Mouse (Mus musculus): ENCODE results near the gene Esx1. TPM values are rescaled to one million over a fixed set of nuclear protein-coding genes. Genes with fewer than 3 reads are reported as not detected.

Gene Esx1
- total and polyA plus RNA-seq, 3 experiments: not detected

- TF ChIP-seq CTCF (IDR thresholded peaks at IDR 0.05; ENCODE audit: low read depth, low read length): no peak
- TF ChIP-seq POLR2AphosphoS5 (IDR thresholded peaks at IDR 0.05; ENCODE audit: insufficient replicate concordance, low read depth, low read length): no peak
- no peak for TF ChIP-seq TAL1 (conservative IDR thresholded peaks at IDR 0.05; ENCODE audit: low read depth, low read length)
- no peak for TF ChIP-seq GATA1 (IDR thresholded peaks at IDR 0.05; ENCODE audit: borderline replicate concordance, low read length)
- no peak for TF ChIP-seq GATA2 (IDR thresholded peaks at IDR 0.05; ENCODE audit: borderline replicate concordance, low read depth, low read length)
- DNase-seq (ENCODE audit: low spot score) (no peak), ATAC-seq (ENCODE audit: extremely low read depth, insufficient number of reproducible peaks, low FRiP score, poor library complexity, severe bottlenecking) (no peak)
- Histone ChIP-seq H3K4me3 (ENCODE audit: low read depth, low read length) (no peak overlapping the region), H3K36me3 (replicated peaks) (no peaks in the 10 kb centered on the region), H3K4me1 (ENCODE audit: insufficient read depth, low read depth, low read length) (no peaks in the 10 kb centered on the region), H3K9me3 (replicated peaks) (no peaks in the 10 kb centered on the region), H3K27me3 (ENCODE audit: insufficient read depth, low read length) (no peaks in the 10 kb centered on the region)
Observed at GRCm38 (mm10) chrX:137144674-137145073, 22.8 kb upstream of the Esx1 start.

GRCm38 (mm10) chrX:137143726-137144125, 21.8 kb upstream of the Esx1 start:
- no peaks in the 10 kb centered on the region for H3K27me3 ChIP-seq (ENCODE audit: insufficient read depth, low read length)
- DNase-seq (ENCODE audit: low spot score) (no peak), ATAC-seq (ENCODE audit: extremely low read depth, insufficient number of reproducible peaks, low FRiP score, poor library complexity, severe bottlenecking) (no peak)
- H3K4me3 ChIP-seq (ENCODE audit: low read depth, low read length): no peak overlapping the region
- H3K36me3 ChIP-seq (replicated peaks): no peaks in the 10 kb centered on the region
- no peaks in the 10 kb centered on the region for H3K4me1 ChIP-seq (ENCODE audit: insufficient read depth, low read depth, low read length)
- no peaks in the 10 kb centered on the region for H3K9me3 ChIP-seq (replicated peaks)
- no peak for TF ChIP-seq TAL1 (conservative IDR thresholded peaks at IDR 0.05; ENCODE audit: low read depth, low read length)
- no peak for TF ChIP-seq GATA1 (IDR thresholded peaks at IDR 0.05; ENCODE audit: borderline replicate concordance, low read length)
- TF ChIP-seq POLR2AphosphoS5 (IDR thresholded peaks at IDR 0.05; ENCODE audit: insufficient replicate concordance, low read depth, low read length): no peak
- no peak for TF ChIP-seq GATA2 (IDR thresholded peaks at IDR 0.05; ENCODE audit: borderline replicate concordance, low read depth, low read length)

- Histone ChIP-seq H3K36me3 (replicated peaks) (no peaks in the 10 kb centered on the region), H3K27me3 (ENCODE audit: insufficient read depth, low read length) (no peaks in the 10 kb centered on the region), H3K9me3 (replicated peaks) (no peaks in the 10 kb centered on the region), H3K4me1 (ENCODE audit: insufficient read depth, low read depth, low read length) (no peaks in the 10 kb centered on the region), H3K4me3 (ENCODE audit: low read depth, low read length) (no peak overlapping the region)
- DNase-seq (ENCODE audit: low spot score) (no peak), ATAC-seq (ENCODE audit: extremely low read depth, insufficient number of reproducible peaks, low FRiP score, poor library complexity, severe bottlenecking) (no peak)
- TF ChIP-seq POLR2AphosphoS5 (IDR thresholded peaks at IDR 0.05; ENCODE audit: insufficient replicate concordance, low read depth, low read length) (no peak), CTCF (IDR thresholded peaks at IDR 0.05; ENCODE audit: low read depth, low read length) (no peak)
Observed at GRCm38 (mm10) chrX:137142546-137142945, 20.7 kb upstream of the Esx1 start.

- Histone ChIP-seq H3K4me1 (ENCODE audit: insufficient read depth, low read depth, low read length) (no peaks in the 10 kb centered on the region), H3K4me3 (ENCODE audit: low read depth, low read length) (no peak overlapping the region), H3K27me3 (ENCODE audit: insufficient read depth, low read length) (no peaks in the 10 kb centered on the region), H3K9me3 (replicated peaks) (no peaks in the 10 kb centered on the region), H3K36me3 (replicated peaks) (no peaks in the 10 kb centered on the region)
- ATAC-seq (ENCODE audit: extremely low read depth, insufficient number of reproducible peaks, low FRiP score, poor library complexity, severe bottlenecking) (peak; percentile 49; the same call in 1 of the 2 replicates), DNase-seq (ENCODE audit: low spot score) (peak; percentile 27)
- TF ChIP-seq TAL1 (conservative IDR thresholded peaks at IDR 0.05; ENCODE audit: low read depth, low read length): no peak
- peak; percentile 30; the same call in 1 of the 2 replicates for TF ChIP-seq CTCF (IDR thresholded peaks at IDR 0.05; ENCODE audit: low read depth, low read length)
Observed at GRCm38 (mm10) chrX:137141669-137142068, 19.8 kb upstream of the Esx1 start.

GRCm38 (mm10) chrX:137127542-137127941, 5.7 kb upstream of the Esx1 start:
- no peak for ATAC-seq (ENCODE audit: extremely low read depth, insufficient number of reproducible peaks, low FRiP score, poor library complexity, severe bottlenecking)
- Histone ChIP-seq H3K4me3 (ENCODE audit: low read depth, low read length) (no peak overlapping the region), H3K27me3 (ENCODE audit: insufficient read depth, low read length) (peaks cover 3% of the 10 kb centered on the region; the same call in 1 of the 2 replicates), H3K4me1 (ENCODE audit: insufficient read depth, low read depth, low read length) (no peaks in the 10 kb centered on the region), H3K9me3 (replicated peaks) (no peaks in the 10 kb centered on the region), H3K36me3 (replicated peaks) (no peaks in the 10 kb centered on the region)
- TF ChIP-seq GATA2 (IDR thresholded peaks at IDR 0.05; ENCODE audit: borderline replicate concordance, low read depth, low read length) (no peak), TAL1 (conservative IDR thresholded peaks at IDR 0.05; ENCODE audit: low read depth, low read length) (no peak), GATA1 (IDR thresholded peaks at IDR 0.05; ENCODE audit: borderline replicate concordance, low read length) (no peak), CTCF (IDR thresholded peaks at IDR 0.05; ENCODE audit: low read depth, low read length) (no peak), POLR2AphosphoS5 (IDR thresholded peaks at IDR 0.05; ENCODE audit: insufficient replicate concordance, low read depth, low read length) (no peak)
- DNase-seq (ENCODE audit: low spot score): no peak

GRCm38 (mm10) chrX:137119675-137120423, 2.0 kb downstream of the Esx1 start:
- no peaks in the 10 kb centered on the region for H3K9me3 ChIP-seq (replicated peaks)
- no peaks in the 10 kb centered on the region for H3K4me1 ChIP-seq (ENCODE audit: insufficient read depth, low read depth, low read length)
- DNase-seq (ENCODE audit: low spot score) (no peak), ATAC-seq (ENCODE audit: extremely low read depth, insufficient number of reproducible peaks, low FRiP score, poor library complexity, severe bottlenecking) (no peak)
- H3K36me3 ChIP-seq (replicated peaks): no peaks in the 10 kb centered on the region
- no peak overlapping the region for H3K4me3 ChIP-seq (ENCODE audit: low read depth, low read length)
- TF ChIP-seq CTCF (IDR thresholded peaks at IDR 0.05; ENCODE audit: low read depth, low read length) (no peak), GATA1 (IDR thresholded peaks at IDR 0.05; ENCODE audit: borderline replicate concordance, low read length) (no peak), POLR2AphosphoS5 (IDR thresholded peaks at IDR 0.05; ENCODE audit: insufficient replicate concordance, low read depth, low read length) (no peak)
- H3K27me3 ChIP-seq (ENCODE audit: insufficient read depth, low read length): peaks cover 9% of the 10 kb centered on the region; the same call in 1 of the 2 replicates

All from G1E (cell line).